Mouse (Mus musculus) MEL (cell line): ENCODE results near the gene Gm3839.

Experiments used
- CHD1 ChIP-seq: IDR thresholded peaks from 2 replicates; pipeline ENCODE4 v1.6.1; 2012; ENCODE audit warnings: low read depth, mild to moderate bottlenecking, inconsistent platforms, low read length, improper control_type of control experiment
- CHD2 ChIP-seq: IDR thresholded peaks from 2 replicates; pipeline ENCODE4 v1.6.1; 2011; ENCODE audit warnings: low read length, improper control_type of control experiment
- CTCF ChIP-seq, 3 experiments: IDR thresholded peaks in 2 of 3; conservative IDR thresholded peaks in 1 of 3; 2 replicates each; pipeline ENCODE4 v1.5.1; 2011 to 2012; ENCODE audit warnings: low read length in 3 of 3, low read depth in 2 of 3, mild to moderate bottlenecking in 2 of 3, improper control_type of control experiment in 1 of 3, inconsistent platforms in 1 of 3, mixed read lengths in 1 of 3, moderate library complexity in 1 of 3; ENCODE audit not compliant: control insufficient read depth in 1 of 3, insufficient read depth in 1 of 3, poor library complexity in 1 of 3, severe bottlenecking in 1 of 3
- E2F4 ChIP-seq: IDR thresholded peaks from 2 replicates; pipeline ENCODE4 v1.6.1; 2011; ENCODE audit warnings: low read depth, low read length, improper control_type of control experiment, borderline replicate concordance
- MAX ChIP-seq: IDR thresholded peaks from 2 replicates; pipeline ENCODE4 v1.6.1; 2011; ENCODE audit warnings: low read length, improper control_type of control experiment
- RCOR1 ChIP-seq: IDR thresholded peaks from 2 replicates; pipeline ENCODE4 v1.6.1; 2012; ENCODE audit warnings: low read depth, mild to moderate bottlenecking, inconsistent platforms, low read length, improper control_type of control experiment

DNA sequence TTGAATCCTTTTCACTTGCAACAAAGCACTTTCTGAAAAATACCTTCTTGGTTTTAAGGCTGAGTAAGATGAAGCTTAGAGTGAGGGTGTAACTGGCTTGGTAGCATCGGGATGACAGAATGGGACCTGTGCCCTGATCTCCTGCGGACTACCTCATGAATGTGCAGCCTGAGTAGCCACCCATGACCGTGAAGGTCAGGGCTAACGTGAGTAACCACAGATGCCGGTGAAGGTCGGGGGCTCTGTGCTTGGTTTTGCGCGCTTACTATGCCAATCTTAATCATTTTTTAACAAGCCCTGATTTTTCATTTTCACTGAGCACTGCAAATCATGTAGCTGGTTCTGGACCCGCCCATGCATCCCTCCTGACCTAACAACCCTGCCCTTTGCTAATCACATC lies 49.1 kb upstream of the Gm3839 start:
- no peak for TF ChIP-seq RCOR1
- TF ChIP-seq CTCF (IDR thresholded peaks at IDR 0.05 in 2 of 3, conservative IDR thresholded peaks at IDR 0.05 in 1 of 3; ENCODE audit: control insufficient read depth in 1 of 3, insufficient read depth in 1 of 3, low read depth in 2 of 3, low read length in 3 of 3, poor library complexity in 1 of 3, severe bottlenecking in 1 of 3): no peak
- no peak for TF ChIP-seq CHD1
- no peak for TF ChIP-seq MAX
- TF ChIP-seq E2F4: no peak
- TF ChIP-seq CHD2: no peak
